Mouse (Mus musculus) hindbrain, embryonic 12.5 days (tissue): ENCODE measurements around the gene Tpst1. TPM values are rescaled to one million over a fixed set of nuclear protein-coding genes. Genes with fewer than 3 reads are reported as not detected.
"Not testable (repeated sequence)": the region's sequence is repeated elsewhere in the genome, so short reads cannot be mapped to it uniquely, and the experiment has no call there.

ENCODE experiments used
- ATAC-seq: fragments of 200-750 bp; cut with Nextera tagmentation; 2 replicates; pipeline ENCODE4 v1.8.0; 2017; ENCODE audit warnings: moderate TSS enrichment; ENCODE audit not compliant: low FRiP score
- H3K27ac ChIP-seq: fragments of 300-500 bp; sonication (generic); 2 replicates; pipeline ENCODE4 v1.5.1; 2016; ENCODE audit warnings: mild to moderate bottlenecking
- H3K27me3 ChIP-seq: fragments of 300-500 bp; sonication (generic); 2 replicates; pipeline ENCODE4 v1.6.1; 2016; ENCODE audit warnings: mild to moderate bottlenecking
- H3K36me3 ChIP-seq: fragments of 300-500 bp; sonication (generic); 2 replicates; pipeline ENCODE4 v1.6.1; 2016; ENCODE audit warnings: mild to moderate bottlenecking
- H3K4me1 ChIP-seq: fragments of 300-500 bp; sonication (generic); 2 replicates; pipeline ENCODE4 v1.6.1; 2016
- H3K4me2 ChIP-seq: fragments of 300-500 bp; sonication (generic); replicated peaks from 2 replicates; pipeline ENCODE4 v1.6.1; 2016; ENCODE audit warnings: mild to moderate bottlenecking
- H3K4me3 ChIP-seq: fragments of 300-500 bp; sonication (generic); 2 replicates; pipeline ENCODE4 v1.5.1; 2016; ENCODE audit warnings: mild to moderate bottlenecking
- H3K9ac ChIP-seq: fragments of 300-500 bp; sonication (generic); 2 replicates; pipeline ENCODE4 v1.6.1; 2016; ENCODE audit warnings: mild to moderate bottlenecking, moderate library complexity
- H3K9me3 ChIP-seq: fragments of 300-500 bp; sonication (generic); replicated peaks from 2 replicates; pipeline ENCODE4 v1.6.1; 2016; ENCODE audit warnings: mild to moderate bottlenecking
- WGBS: fragments of 180-500 bp; shearing (Covaris S2); methylation state at CpG from one replicate; pipeline ENCODE4 v1.1.7; 2016; 5-methylcytosine and 5-hydroxymethylcytosine counted together
- polyA plus RNA-seq: library from polyadenylated mRNA; unstranded; fragments of >200 nt; fragmentation: Nextera tagmentation; extraction: Ambion mirVana; gene quantifications from 2 replicates; pipeline ENCODE4 v1.2.1, GENCODE M21; 2016

Gene Tpst1
- polyA plus RNA-seq = 57.0 and 62.9 TPM in 2 replicates

GRCm38 (mm10) chr5:130073026-130073425 lies at the start of gene Tpst1:
Tpst1 (plus strand) TSS chr5:130073326.
- Histone ChIP-seq H3K9me3 (no peaks in the 10 kb centered on the region), H3K36me3 (no peaks in the 10 kb centered on the region), H3K4me1 (no peaks in the 10 kb centered on the region), H3K4me3 (no peak within 1 kb of the TSS), H3K27ac (no peak within 1 kb of the TSS), H3K4me2 (no peak within 1 kb of the TSS), H3K27me3 (no peaks in the 10 kb centered on the region), H3K9ac (no peak within 1 kb of the TSS)
- ATAC-seq = no peak
- 94% methylated on average over 6 of the region's 6 CpGs for WGBS

GRCm38 (mm10) chr5:130023767-130024539 lies 49.2 kb upstream of the Tpst1 start:
- WGBS = under 1% methylated on average over 32 of the region's 32 CpGs
- Histone ChIP-seq H3K36me3 (no peaks in the 10 kb centered on the region), H3K4me3 (peak overlapping the region; percentile 52), H3K9ac (peak overlapping the region; percentile 58), H3K27me3 (no peaks in the 10 kb centered on the region), H3K4me1 (peaks cover 14% of the 10 kb centered on the region; the same call in 1 of the 2 replicates), H3K4me2 (peak overlapping the region; percentile 74), H3K27ac (peak overlapping the region; percentile 60; the same call in 1 of the 2 replicates), H3K9me3 (no peaks in the 10 kb centered on the region)
- peak; percentile 91 for ATAC-seq

DNA sequence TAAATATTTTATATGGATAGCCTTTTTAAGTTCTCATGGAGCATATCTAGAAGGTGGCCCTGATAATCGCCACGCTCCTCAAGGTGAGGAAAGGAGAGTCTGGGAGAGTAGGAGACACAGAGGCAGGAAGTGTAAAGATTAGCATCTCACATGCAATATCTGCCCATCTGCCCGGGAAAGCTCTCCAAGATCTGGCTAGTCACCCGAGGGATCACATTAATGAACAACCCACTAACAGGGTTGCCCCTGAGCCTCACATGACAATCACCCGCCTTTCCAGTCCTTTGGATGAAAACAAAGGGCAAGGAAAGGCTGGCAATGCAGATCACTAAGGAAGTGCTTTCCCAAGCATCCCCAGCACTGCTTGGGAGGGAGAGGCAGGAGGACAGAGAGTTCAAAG lies 46.0 kb upstream of the Tpst1 start:
- Histone ChIP-seq H3K4me2 (no peak overlapping the region), H3K27ac (no peak overlapping the region), H3K9ac (no peak overlapping the region), H3K27me3 (no peaks in the 10 kb centered on the region), H3K4me1 (peaks cover 17% of the 10 kb centered on the region), H3K4me3 (no peak overlapping the region), H3K36me3 (no peaks in the 10 kb centered on the region), H3K9me3 (no peaks in the 10 kb centered on the region)
- 67% methylated on average over 5 of the region's 5 CpGs for WGBS
- ATAC-seq = no peak

- Histone ChIP-seq H3K4me1 (peaks cover 17% of the 10 kb centered on the region), H3K9me3 (no peaks in the 10 kb centered on the region)
- ATAC-seq = no peak
These were observed 45.4 kb upstream of the Tpst1 start for GRCm38 (mm10) chr5:130027696-130028095.

DNA sequence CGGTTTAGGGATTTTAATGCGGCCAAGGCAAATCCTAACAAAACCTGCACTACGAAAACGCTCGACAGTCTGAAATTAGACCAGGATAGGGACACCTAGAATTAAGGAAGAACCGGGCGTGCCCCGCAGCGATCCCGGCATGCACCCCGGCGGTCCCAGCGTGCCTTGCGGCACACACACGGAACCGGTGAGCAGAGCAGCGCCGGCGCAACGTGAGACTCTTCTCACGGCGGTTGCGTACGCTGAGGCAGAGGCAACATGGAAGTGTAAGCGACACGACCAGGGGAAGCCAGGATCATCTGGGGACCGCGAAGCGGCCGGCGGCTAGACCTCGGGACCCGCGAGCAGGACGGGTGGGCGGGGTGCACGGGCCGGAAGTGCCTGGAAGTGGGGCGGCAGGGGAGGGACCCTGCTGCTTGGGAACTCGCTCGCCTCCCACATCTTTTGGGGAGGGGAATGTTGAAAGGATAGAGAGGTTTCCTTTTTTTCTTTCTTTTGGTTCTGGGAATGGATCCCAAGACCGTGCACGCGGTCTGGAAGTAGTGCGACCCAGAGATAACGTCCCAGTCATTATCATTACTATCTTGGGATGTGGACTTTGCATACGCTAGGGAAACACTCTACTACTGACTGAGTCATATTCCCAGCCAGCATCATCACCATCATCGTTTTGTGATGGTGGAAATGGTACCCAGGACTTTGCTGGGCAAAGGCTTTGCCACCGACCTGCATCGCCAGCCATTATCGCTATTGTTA lies 43.8 kb upstream of the Tpst1 start, which contains the start of the genes Asl and Crcp:
TSS of gene Asl (minus strand) at position 106 of the 756 bp plus-strand sequence.
TSS of gene Crcp (plus strand) at position 149 of the 756 bp plus-strand sequence.
- H3K27me3 ChIP-seq = no peaks in the 10 kb centered on the region
- WGBS = 2% methylated on average over 50 of the region's 51 CpGs
- H3K9me3 ChIP-seq = no peaks in the 10 kb centered on the region
- peak within 1 kb of the TSS; percentile 57 for H3K4me3 ChIP-seq
- H3K4me1 ChIP-seq = peaks cover 12% of the 10 kb centered on the region
- peak within 1 kb of the TSS; percentile 70 for H3K9ac ChIP-seq
- H3K36me3 ChIP-seq = no peaks in the 10 kb centered on the region
- peak within 1 kb of the TSS; percentile 72 for H3K4me2 ChIP-seq
- H3K27ac ChIP-seq = peak within 1 kb of the TSS; percentile 91
- ATAC-seq = peak; percentile 87

More at GRCm38 (mm10) chr5:130027696-130028095, 45.4 kb upstream of the Tpst1 start:
- no peak overlapping the region for H3K4me2 ChIP-seq
- WGBS = 86% methylated on average over 7 of the region's 7 CpGs
- no peak overlapping the region for H3K4me3 ChIP-seq
- H3K27ac ChIP-seq = no peak overlapping the region
- H3K9ac ChIP-seq = no peak overlapping the region
- no peaks in the 10 kb centered on the region for H3K27me3 ChIP-seq
- H3K36me3 ChIP-seq = no peaks in the 10 kb centered on the region

DNA sequence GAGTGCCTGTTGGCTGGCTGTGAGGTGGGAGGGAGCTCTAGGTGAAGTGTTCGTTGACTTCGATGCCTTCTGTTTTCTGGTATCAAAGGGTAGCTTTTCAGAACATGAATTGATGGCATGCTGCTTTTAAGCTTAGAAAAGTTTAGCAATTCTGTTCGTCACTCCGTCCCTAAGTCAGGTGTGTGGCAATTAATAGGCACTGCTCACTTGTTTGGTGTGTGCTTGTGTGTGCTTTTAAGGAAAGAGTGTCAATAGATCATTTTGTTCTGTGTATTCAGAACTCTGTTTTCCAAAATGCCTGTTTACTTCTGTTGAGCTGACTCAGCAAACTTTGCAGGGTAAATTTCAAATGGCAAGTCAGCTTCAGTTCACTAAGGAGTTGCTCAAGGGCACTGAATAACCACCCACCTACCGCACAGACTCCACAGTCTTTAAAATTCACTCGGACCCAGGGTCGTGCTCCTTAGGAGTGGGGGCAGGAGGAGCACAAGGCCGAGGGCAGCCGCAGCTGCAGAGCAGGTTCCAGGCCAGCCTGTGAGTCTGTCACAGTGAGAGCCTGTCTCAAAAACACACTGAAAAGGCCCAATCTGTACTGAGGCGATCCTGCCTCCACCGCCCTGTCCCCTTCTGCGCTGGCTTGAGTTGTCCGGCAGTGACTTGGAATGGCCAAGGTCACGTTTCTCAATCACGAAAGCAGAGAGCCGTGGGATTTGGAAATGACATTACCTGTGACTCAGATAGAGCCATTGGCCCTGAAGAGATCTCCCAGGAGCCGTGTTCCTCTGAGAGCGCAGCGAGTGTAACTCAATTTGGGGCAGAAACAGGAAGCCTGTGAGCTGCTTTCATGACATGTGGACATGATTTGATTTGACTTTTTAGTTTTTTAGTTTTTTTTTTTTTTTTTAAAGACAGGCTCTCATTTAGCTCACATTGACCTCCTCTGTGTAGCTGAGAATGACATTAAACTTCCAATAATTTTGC lies 41.4 kb upstream of the Tpst1 start:
- Histone ChIP-seq H3K4me1 (peaks cover 9% of the 10 kb centered on the region), H3K9me3 (no peaks in the 10 kb centered on the region), H3K36me3 (peaks cover 9% of the 10 kb centered on the region; the same call in 1 of the 2 replicates), H3K4me2 (no peak overlapping the region), H3K9ac (no peak overlapping the region), H3K27me3 (no peaks in the 10 kb centered on the region), H3K27ac (no peak overlapping the region), H3K4me3 (no peak overlapping the region)
- WGBS = 92% methylated on average over 19 of the region's 19 CpGs
- ATAC-seq = no peak

- no peak overlapping the region for H3K9ac ChIP-seq
- ATAC-seq = no peak
- no peak overlapping the region for H3K4me2 ChIP-seq
- H3K4me1 ChIP-seq = peaks cover 9% of the 10 kb centered on the region
- peaks cover 20% of the 10 kb centered on the region for H3K36me3 ChIP-seq
- H3K27me3 ChIP-seq = no peaks in the 10 kb centered on the region
- H3K4me3 ChIP-seq = no peak overlapping the region
- H3K27ac ChIP-seq = no peak overlapping the region
- no peaks in the 10 kb centered on the region for H3K9me3 ChIP-seq
- 85% methylated on average over 2 of the region's 2 CpGs for WGBS
These were observed 39.3 kb upstream of the Tpst1 start for GRCm38 (mm10) chr5:130033869-130034268.

DNA sequence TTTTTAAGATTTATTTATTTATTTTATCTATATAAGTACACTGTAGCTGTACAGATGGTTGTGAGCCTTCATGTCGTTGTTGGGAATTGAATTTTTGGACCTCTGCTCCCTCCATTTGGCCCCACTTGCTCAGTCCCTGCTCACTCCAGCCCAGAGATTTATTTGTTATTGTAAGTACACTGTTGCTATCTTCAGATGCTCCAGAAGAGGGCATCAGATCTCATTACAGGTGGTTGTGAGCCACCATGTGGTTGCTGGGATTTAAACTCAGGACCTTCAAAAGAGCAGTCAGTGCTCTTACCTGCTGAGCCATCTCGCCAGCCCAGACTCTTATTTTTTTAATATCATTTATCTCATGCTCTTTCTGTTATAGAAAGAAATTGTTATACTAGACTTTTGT lies 36.8 kb upstream of the Tpst1 start:
- not testable (repeated sequence) for H3K4me2 ChIP-seq, H3K4me1 ChIP-seq, H3K9me3 ChIP-seq, H3K9ac ChIP-seq, H3K27me3 ChIP-seq, H3K27ac ChIP-seq, ATAC-seq, H3K4me3 ChIP-seq
- peaks cover 38% of the 10 kb centered on the region for H3K36me3 ChIP-seq
- 60% methylated on average over 2 of the region's 2 CpGs for WGBS

DNA sequence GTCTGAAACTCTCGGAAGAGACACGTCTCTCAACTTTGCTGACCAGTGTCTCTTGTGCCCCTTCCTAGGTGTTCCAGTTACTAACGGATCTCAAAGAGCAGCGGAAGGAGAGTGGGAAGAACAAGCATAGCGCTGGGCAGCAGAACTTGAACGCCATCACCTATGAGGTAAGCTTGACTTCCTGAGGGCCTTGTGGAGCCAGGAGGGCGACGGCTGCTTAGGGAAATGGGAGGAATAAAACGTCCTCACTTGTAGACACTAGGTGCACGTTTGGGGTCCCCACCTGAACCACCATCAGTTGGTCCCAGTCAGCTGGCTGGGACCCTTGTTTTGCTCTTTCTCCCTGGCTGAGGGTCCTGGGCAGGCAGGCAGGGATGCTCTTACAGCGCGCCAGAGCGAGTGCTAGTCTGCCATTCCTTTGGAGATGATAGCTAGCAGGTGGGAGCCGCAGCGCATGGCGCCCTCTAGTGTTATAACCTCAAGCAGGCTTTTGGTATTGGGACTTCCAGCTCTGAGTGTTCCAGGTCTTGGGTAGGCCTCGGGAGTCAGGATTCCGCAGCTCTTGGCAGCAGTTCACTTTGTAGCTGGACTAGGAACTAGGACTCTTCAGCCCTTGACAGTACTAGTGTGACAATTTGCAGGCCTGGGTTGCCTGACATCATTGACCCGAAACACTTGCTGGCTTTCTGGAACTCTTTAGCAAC lies 35.2 kb upstream of the Tpst1 start:
- Histone ChIP-seq H3K4me3 (no peak overlapping the region), H3K9me3 (no peaks in the 10 kb centered on the region), H3K9ac (no peak overlapping the region), H3K36me3 (peaks cover 53% of the 10 kb centered on the region), H3K27ac (no peak overlapping the region), H3K4me2 (no peak overlapping the region), H3K4me1 (no peaks in the 10 kb centered on the region), H3K27me3 (no peaks in the 10 kb centered on the region)
- no peak for ATAC-seq
- WGBS = 66% methylated on average over 19 of the region's 19 CpGs

DNA sequence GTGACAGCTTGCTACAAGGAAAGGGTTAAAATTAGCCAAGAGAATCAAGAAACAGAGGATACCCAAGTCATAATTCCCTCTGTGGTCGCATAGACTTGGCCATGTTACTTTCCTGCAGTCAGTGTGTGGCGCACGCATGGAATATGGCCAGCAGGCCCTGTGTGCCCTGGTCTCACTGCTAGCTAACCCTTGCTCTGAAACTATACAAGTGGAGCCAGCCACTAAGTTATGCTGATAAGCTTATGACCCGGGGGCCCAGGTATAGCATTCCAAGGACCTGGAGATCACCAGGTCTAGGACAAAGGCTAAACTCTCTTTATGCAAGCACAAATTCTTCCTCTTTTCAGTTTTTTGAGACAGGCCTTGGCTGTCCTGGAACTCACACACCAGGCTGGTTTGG lies 32.3 kb upstream of the Tpst1 start:
- 95% methylated on average over 4 of the region's 4 CpGs for WGBS
- no peak for ATAC-seq
- no peaks in the 10 kb centered on the region for H3K4me1 ChIP-seq
- no peak overlapping the region for H3K4me2 ChIP-seq
- H3K9me3 ChIP-seq = no peaks in the 10 kb centered on the region
- peaks cover 66% of the 10 kb centered on the region for H3K36me3 ChIP-seq
- no peak overlapping the region for H3K27ac ChIP-seq
- H3K9ac ChIP-seq = no peak overlapping the region
- no peaks in the 10 kb centered on the region for H3K27me3 ChIP-seq
- no peak overlapping the region for H3K4me3 ChIP-seq

- peaks cover 68% of the 10 kb centered on the region for H3K36me3 ChIP-seq
- H3K27ac ChIP-seq = no peak overlapping the region
- no peak overlapping the region for H3K4me3 ChIP-seq
- no peak overlapping the region for H3K9ac ChIP-seq
- ATAC-seq = no peak
- 91% methylated on average over 4 of the region's 4 CpGs for WGBS
- H3K4me1 ChIP-seq = no peaks in the 10 kb centered on the region
- H3K27me3 ChIP-seq = no peaks in the 10 kb centered on the region
- H3K4me2 ChIP-seq = no peak overlapping the region
- no peaks in the 10 kb centered on the region for H3K9me3 ChIP-seq
These were observed 31.9 kb upstream of the Tpst1 start for GRCm38 (mm10) chr5:130041262-130041661.
